Mouse (Mus musculus) ovary, adult 2 months (tissue): ENCODE data around the gene Fam229a. TPM values are rescaled to one million over a fixed set of nuclear protein-coding genes. Genes with fewer than 3 reads are reported as not detected.

Experiments used
- polyA plus RNA-seq: library from polyadenylated mRNA; depleted of rRNA; stranded (reverse); fragments of >200 nt; gene quantifications from 2 replicates; pipeline ENCODE4 v1.2.3, GENCODE M21; 2012; rRNA removed

Gene Fam229a
- polyA plus RNA-seq = 0.77 and 1.3 TPM in 2 replicates

DNA sequence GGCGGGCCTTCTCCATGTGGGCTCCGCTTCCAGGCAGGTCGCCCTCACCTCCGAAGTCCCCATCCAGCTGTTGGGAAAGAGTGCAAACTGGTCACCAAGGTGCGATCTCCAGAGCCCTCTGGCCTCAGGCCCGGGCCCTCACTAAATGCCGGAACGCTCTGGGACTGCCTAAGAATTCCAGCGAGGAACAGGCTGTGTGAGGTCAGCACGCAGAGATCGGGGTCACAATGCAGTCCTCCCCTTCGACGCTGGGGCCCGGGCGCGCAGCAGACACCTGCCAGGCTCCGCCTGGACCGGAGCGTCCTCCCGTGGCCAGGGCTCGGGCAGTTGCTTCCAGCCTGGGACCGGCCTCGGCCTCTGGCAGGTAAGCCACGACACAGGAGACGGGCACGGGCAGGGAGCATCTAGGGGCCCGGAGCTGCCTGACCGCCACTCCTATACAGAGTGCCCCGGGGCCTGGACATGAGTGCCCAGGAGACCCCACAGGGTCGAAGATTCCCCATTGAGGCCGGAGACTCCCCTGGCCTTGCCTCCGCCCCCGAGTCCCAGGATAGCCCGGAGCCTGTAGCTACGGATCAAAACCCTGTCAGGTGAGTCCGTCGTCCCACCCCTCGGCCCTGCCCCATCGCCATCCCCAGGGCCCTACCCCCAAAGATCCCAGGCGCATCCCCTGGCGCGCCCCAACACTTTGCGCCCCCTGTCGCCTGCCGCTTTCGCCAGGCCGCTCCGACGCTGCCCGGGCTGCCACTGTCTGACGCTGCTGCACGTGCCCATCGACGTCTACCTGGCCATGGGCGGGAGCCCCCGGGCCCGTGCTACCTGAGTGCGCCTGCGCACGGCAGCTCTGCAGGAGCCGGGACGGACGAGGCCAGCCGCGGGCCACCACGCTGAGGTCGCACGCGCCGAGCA lies at the start of gene Fam229a, which contains the start of gene Tssk3:
Gene Fam229a, plus strand, starts transcription at position 219 of the 909 bp plus-strand sequence.
Gene Tssk3, minus strand, starts transcription at position 51 of the 909 bp plus-strand sequence.

DNA sequence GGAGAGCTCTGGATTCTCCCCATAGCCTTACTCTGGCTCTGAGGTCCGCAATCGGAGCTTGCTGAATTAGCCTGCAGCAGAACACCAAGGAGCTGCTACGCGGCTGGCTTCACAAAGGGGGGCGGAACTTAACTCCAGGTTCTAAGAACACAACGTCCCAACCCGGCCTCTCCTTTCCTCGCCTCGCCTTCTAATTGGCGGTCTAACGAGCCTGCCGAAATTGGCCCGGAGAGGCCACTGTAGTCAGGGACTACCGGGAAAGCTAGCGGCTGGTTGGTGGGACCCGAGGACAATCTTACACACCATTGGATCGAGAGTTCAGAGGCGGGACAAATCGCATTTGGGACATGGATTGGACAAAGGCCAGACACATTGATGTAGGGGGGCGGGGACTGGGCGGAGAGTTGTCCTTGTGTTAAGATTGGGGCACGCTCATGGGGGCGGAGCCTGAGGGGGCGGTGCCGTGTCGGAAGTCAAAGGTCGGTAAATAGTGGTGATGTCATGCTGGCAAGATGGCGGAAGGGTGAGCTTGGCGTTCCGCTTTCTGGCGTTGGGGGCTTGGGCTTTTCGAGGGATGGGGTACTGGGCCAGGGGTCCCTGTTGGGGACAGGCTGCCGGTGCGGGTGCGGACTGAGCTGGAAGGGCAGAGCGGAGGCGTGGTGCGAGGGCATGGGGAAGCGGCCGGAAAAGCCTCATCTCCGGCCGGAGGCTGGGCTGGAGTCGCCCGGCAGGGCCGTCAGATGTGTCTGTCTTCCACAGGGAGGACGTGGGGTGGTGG lies 29.6 kb upstream of the Fam229a start, which contains the start of gene Bsdc1:
Gene Bsdc1, plus strand, starts transcription at position 399 of the 778 bp plus-strand sequence.

DNA sequence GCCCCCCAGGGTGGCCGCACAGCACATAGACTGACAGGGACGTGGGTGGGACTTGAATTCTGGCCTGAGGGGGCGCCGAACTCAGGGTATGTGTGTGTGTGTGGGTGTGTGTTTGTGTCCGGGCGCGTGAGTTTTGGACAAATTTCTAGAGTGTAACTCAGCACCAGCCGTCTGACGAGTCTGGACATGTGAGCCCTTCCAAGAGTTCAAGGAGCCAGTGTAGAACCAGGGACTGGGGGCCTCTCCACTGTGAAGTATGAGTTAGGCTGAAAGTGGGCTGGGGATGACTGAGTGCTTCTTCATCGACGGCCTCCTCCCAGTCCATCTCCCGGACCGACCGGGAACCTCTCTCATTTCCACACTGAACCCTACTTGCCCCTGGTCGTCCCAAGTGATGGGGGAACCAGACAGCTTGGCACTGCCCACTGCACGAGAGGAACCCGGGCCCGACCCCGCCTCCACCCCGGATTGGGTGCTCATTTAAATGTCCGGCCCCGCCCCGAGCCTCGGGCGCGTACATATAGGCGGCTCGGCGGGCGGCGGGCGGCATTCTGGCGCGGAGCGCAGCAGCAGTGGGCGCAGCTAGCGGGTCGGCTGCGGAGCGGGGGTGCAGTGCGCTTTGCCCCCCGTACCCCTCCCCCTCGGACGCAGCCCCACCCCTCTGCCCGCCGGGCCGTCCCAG lies 22.2 kb downstream of the Fam229a start, which contains the start of gene Marcksl1:
Gene Marcksl1, plus strand, starts transcription at position 496 of the 682 bp plus-strand sequence.

Other genes with a start within 250 kb of the Fam229a start
- gene C77080, start 229.8 kb upstream of the Fam229a start, polyA plus RNA-seq = 38.0 and 38.5 TPM in 2 replicates
- gene Sync, start 203.6 kb upstream of the Fam229a start, polyA plus RNA-seq = 3.8 and 5.5 TPM in 2 replicates
- gene Rbbp4, start 155.8 kb upstream of the Fam229a start, polyA plus RNA-seq = 16.5 and 22.5 TPM in 2 replicates
- gene Zbtb8os, start 155.5 kb upstream of the Fam229a start, polyA plus RNA-seq = 4.1 and 7.2 TPM in 2 replicates
- 9.6 and 11.9 TPM in 2 replicates for gene Zbtb8a, start 113.1 kb upstream of the Fam229a start, polyA plus RNA-seq
- gene Zbtb8b, start 50.3 kb upstream of the Fam229a start, polyA plus RNA-seq = 6.6 and 7.6 TPM in 2 replicates
- 17.6 and 21.9 TPM in 2 replicates for gene Bsdc1, start 29.6 kb upstream of the Fam229a start, polyA plus RNA-seq
- 0.12 and 0.14 TPM in 2 replicates for gene Tssk3, start 168 bp upstream of the Fam229a start, polyA plus RNA-seq
- gene Marcksl1, start 22.4 kb downstream of the Fam229a start, polyA plus RNA-seq = 239 and 273 TPM in 2 replicates
- 44.1 and 66.6 TPM in 2 replicates for gene Hdac1, start 51.5 kb downstream of the Fam229a start, polyA plus RNA-seq
- gene Lck, start 82.5 kb downstream of the Fam229a start, polyA plus RNA-seq = 3.2 and 4.3 TPM in 2 replicates
- gene Fam167b, start 87.4 kb downstream of the Fam229a start, polyA plus RNA-seq = 13.2 and 17.4 TPM in 2 replicates
- gene Eif3i, start 109.5 kb downstream of the Fam229a start, polyA plus RNA-seq = 354 and 450 TPM in 2 replicates
- gene Tmem234, start 109.5 kb downstream of the Fam229a start, polyA plus RNA-seq = 165 and 182 TPM in 2 replicates
- gene Dcdc2b, start 123.1 kb downstream of the Fam229a start, polyA plus RNA-seq = 12.2 and 18.0 TPM in 2 replicates
- gene Iqcc, start 127.9 kb downstream of the Fam229a start, polyA plus RNA-seq = 53.4 and 62.1 TPM in 2 replicates
- gene Ccdc28b, start 132.8 kb downstream of the Fam229a start, polyA plus RNA-seq = 31.1 and 41.8 TPM in 2 replicates
- gene Txlna, start 149.9 kb downstream of the Fam229a start, polyA plus RNA-seq = 46.1 and 46.5 TPM in 2 replicates
- gene Kpna6, start 181.6 kb downstream of the Fam229a start, polyA plus RNA-seq = 26.9 and 33.0 TPM in 2 replicates
- 53.8 and 78.5 TPM in 2 replicates for gene Tmem39b, start 205.6 kb downstream of the Fam229a start, polyA plus RNA-seq